Comparison of ENCODE assay signal across 15 mouse cellular contexts in the genomic region with DNA sequence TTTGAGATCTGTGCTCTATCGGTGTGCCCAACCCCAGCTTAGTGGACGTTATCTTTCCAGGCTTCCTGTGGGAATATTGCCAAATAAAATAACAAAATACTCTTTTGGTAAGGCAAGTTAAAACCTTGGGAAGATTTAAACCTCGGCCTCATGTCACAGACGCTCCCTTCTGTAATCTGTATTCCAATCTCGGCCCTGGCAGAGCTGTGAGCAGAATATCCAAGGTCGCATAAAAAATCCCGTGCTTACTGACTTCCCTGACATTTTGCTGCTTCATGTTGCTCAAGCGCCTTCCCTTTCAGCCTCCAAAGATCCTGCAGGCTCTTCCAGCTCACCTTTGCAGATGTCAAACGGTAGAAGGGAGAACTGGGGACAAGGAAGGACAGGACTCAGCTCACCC.
A peak's percentile ranks its signal among the peaks of the same experiment; 100 is the strongest.
DNase-seq lines count a peak whose midpoint lies in the region; ATAC-seq lines count a peak whose summit lies in the region.
"Had no signal": no experiment of that assay in that cellular context is flagged by ENCODE, and none has a peak within 500 bp of the region (broad histone marks: within the 10 kb centered on the region; RNA-seq: fewer than 3 reads in every experiment).

No protein-coding gene starts in this region.

- no peaks in the 10 kb centered on the region for H3K36me3 ChIP-seq in forebrain, embryonic 12.5 days (replicated peaks)
- peaks cover 5% of the 10 kb centered on the region; the same call in 1 of the 2 replicates for H3K36me3 ChIP-seq in forebrain, embryonic 10.5 days (replicated peaks)
- H3K36me3 ChIP-seq in hindbrain, embryonic 10.5 days, result no peaks in the 10 kb centered on the region
- H3K36me3 ChIP-seq in hindbrain, embryonic 11.5 days (ENCODE audit: control insufficient read depth, insufficient read depth, low read length), result no peaks in the 10 kb centered on the region
- no peaks in the 10 kb centered on the region for H3K36me3 ChIP-seq in neural tube, embryonic 13.5 days
- H3K36me3 ChIP-seq in neural tube, embryonic 14.5 days (ENCODE audit: control insufficient read depth, insufficient read depth, low read length), result no peaks in the 10 kb centered on the region
- H3K36me3 ChIP-seq: limb, embryonic 13.5 days; lung, embryonic 15.5 days had no signal

- WGBS in forebrain, embryonic 12.5 days, result 81% methylated on average over 9 of the region's 9 CpGs
- WGBS in forebrain, embryonic 10.5 days, result 88% methylated on average over 9 of the region's 9 CpGs
- 83% methylated on average over 9 of the region's 9 CpGs for WGBS in hindbrain, embryonic 10.5 days
- WGBS in hindbrain, embryonic 11.5 days, result 85% methylated on average over 9 of the region's 9 CpGs
- 65% methylated on average over 9 of the region's 9 CpGs for WGBS in neural tube, embryonic 13.5 days
- 59% methylated on average over 9 of the region's 9 CpGs for WGBS in neural tube, embryonic 14.5 days

- peaks cover 71% of the 10 kb centered on the region for H3K4me1 ChIP-seq in forebrain, embryonic 12.5 days
- peaks cover 60% of the 10 kb centered on the region for H3K4me1 ChIP-seq in forebrain, embryonic 10.5 days
- H3K4me1 ChIP-seq in hindbrain, embryonic 10.5 days (replicated peaks), result peaks cover 58% of the 10 kb centered on the region
- H3K4me1 ChIP-seq in hindbrain, embryonic 11.5 days (replicated peaks; ENCODE audit: control insufficient read depth, insufficient read depth, low read length), result peaks cover 30% of the 10 kb centered on the region
- peaks cover 77% of the 10 kb centered on the region for H3K4me1 ChIP-seq in neural tube, embryonic 13.5 days (replicated peaks)
- peaks cover 36% of the 10 kb centered on the region for H3K4me1 ChIP-seq in neural tube, embryonic 14.5 days (ENCODE audit: control insufficient read depth, insufficient read depth, low read length)

- no peak overlapping the region for H3K4me2 ChIP-seq in forebrain, embryonic 12.5 days
- no peak overlapping the region for H3K4me2 ChIP-seq in hindbrain, embryonic 11.5 days (replicated peaks; ENCODE audit: low read depth, low read length)
- H3K4me2 ChIP-seq in neural tube, embryonic 13.5 days, result no peak overlapping the region
- H3K4me2 ChIP-seq in neural tube, embryonic 14.5 days (ENCODE audit: low read depth, low read length), result no peak overlapping the region
- H3K4me2 ChIP-seq: limb, embryonic 13.5 days; lung, embryonic 15.5 days had no signal

- no peaks in the 10 kb centered on the region for H3K27me3 ChIP-seq in forebrain, embryonic 12.5 days
- H3K27me3 ChIP-seq in forebrain, embryonic 10.5 days (ENCODE audit: poor library complexity, severe bottlenecking), result no peaks in the 10 kb centered on the region
- no peaks in the 10 kb centered on the region for H3K27me3 ChIP-seq in hindbrain, embryonic 10.5 days (ENCODE audit: insufficient read depth, poor library complexity, severe bottlenecking)
- H3K27me3 ChIP-seq in hindbrain, embryonic 11.5 days (ENCODE audit: control insufficient read depth, insufficient read depth, low read length), result no peaks in the 10 kb centered on the region
- H3K27me3 ChIP-seq in neural tube, embryonic 13.5 days, result no peaks in the 10 kb centered on the region
- H3K27me3 ChIP-seq in neural tube, embryonic 14.5 days (ENCODE audit: control insufficient read depth, insufficient read depth, low read length), result no peaks in the 10 kb centered on the region
- H3K27me3 ChIP-seq: lung, embryonic 15.5 days had no signal

- no peak for ATAC-seq in forebrain, embryonic 12.5 days (ENCODE audit: low FRiP score)
- ATAC-seq in hindbrain, embryonic 11.5 days (ENCODE audit: low FRiP score), result no peak
- ATAC-seq in neural tube, embryonic 13.5 days (ENCODE audit: low read depth), result no peak
- no peak for ATAC-seq in neural tube, embryonic 14.5 days (ENCODE audit: low read depth)

- no peak overlapping the region for H3K9ac ChIP-seq in forebrain, embryonic 12.5 days
- no peak overlapping the region for H3K9ac ChIP-seq in hindbrain, embryonic 11.5 days (ENCODE audit: low read depth, low read length)
- no peak overlapping the region for H3K9ac ChIP-seq in neural tube, embryonic 13.5 days
- no peak overlapping the region for H3K9ac ChIP-seq in neural tube, embryonic 14.5 days (replicated peaks; ENCODE audit: low read depth, low read length)
- H3K9ac ChIP-seq: limb, embryonic 13.5 days; lung, embryonic 15.5 days had no signal

- 0 out of 2 replicates have a peak overlapping the region, but pooled peaks have one; percentile 56 for H3K27ac ChIP-seq in forebrain, embryonic 12.5 days
- H3K27ac ChIP-seq in forebrain, embryonic 10.5 days, result no peak overlapping the region
- H3K27ac ChIP-seq in hindbrain, embryonic 10.5 days, result peak overlapping the region; percentile 63; the same call in 1 of the 2 replicates
- H3K27ac ChIP-seq in hindbrain, embryonic 11.5 days (ENCODE audit: low read depth, low read length), result no peak overlapping the region; the same call in 1 of the 2 replicates
- H3K27ac ChIP-seq in neural tube, embryonic 13.5 days (replicated peaks), result peak overlapping the region; percentile 59
- peak overlapping the region; percentile 62; the same call in 1 of the 2 replicates for H3K27ac ChIP-seq in neural tube, embryonic 14.5 days (ENCODE audit: low read depth, low read length)
- H3K27ac ChIP-seq: limb, embryonic 13.5 days had no signal

- H3K4me3 ChIP-seq in forebrain, embryonic 12.5 days (replicated peaks), result no peak overlapping the region
- no peak overlapping the region for H3K4me3 ChIP-seq in forebrain, embryonic 10.5 days
- H3K4me3 ChIP-seq in hindbrain, embryonic 10.5 days, result no peak overlapping the region
- no peak overlapping the region for H3K4me3 ChIP-seq in hindbrain, embryonic 11.5 days (ENCODE audit: low read depth, low read length)
- no peak overlapping the region for H3K4me3 ChIP-seq in neural tube, embryonic 13.5 days
- H3K4me3 ChIP-seq in neural tube, embryonic 14.5 days (ENCODE audit: low read depth, low read length), result no peak overlapping the region
- H3K4me3 ChIP-seq: embryonic facial prominence, embryonic 10.5 days; limb, embryonic 13.5 days; lung, embryonic 15.5 days had no signal

- no peaks in the 10 kb centered on the region for H3K9me3 ChIP-seq in forebrain, embryonic 12.5 days
- H3K9me3 ChIP-seq in forebrain, embryonic 10.5 days, result no peaks in the 10 kb centered on the region
- no peaks in the 10 kb centered on the region for H3K9me3 ChIP-seq in hindbrain, embryonic 10.5 days
- H3K9me3 ChIP-seq in hindbrain, embryonic 11.5 days (ENCODE audit: control insufficient read depth, low read length), result no peaks in the 10 kb centered on the region
- no peaks in the 10 kb centered on the region for H3K9me3 ChIP-seq in neural tube, embryonic 13.5 days
- no peaks in the 10 kb centered on the region for H3K9me3 ChIP-seq in neural tube, embryonic 14.5 days (ENCODE audit: control insufficient read depth, low read length)
- H3K9me3 ChIP-seq: embryonic facial prominence, embryonic 10.5 days; limb, embryonic 13.5 days; lung, embryonic 15.5 days had no signal

- DNase-seq in forebrain, embryonic 10.5 days (ENCODE audit: extremely low spot score, low spot score), result no peak
- DNase-seq in hindbrain, embryonic 10.5 days (ENCODE audit: low spot score), result no peak
- DNase-seq in hindbrain, embryonic 11.5 days (ENCODE audit: low spot score), result no peak
- no peak for DNase-seq in neural tube, embryonic 10.5 days (ENCODE audit: extremely low spot score, low spot score)
- DNase-seq in urinary bladder, postnatal 10 days (ENCODE audit: low spot score), result no peak
- DNase-seq: cerebellum, adult 8-10 months; kidney, postnatal 14 days; right cerebral cortex, postnatal 25 days; thymus, adult 18-20 months had no signal

Comparison
In these comparisons a context has a peak if more than half of its experiments do, and no peak if none do; other contexts are left out.
1. H3K27ac ChIP-seq: peak in forebrain, embryonic 12.5 days (single experiment), hindbrain, embryonic 10.5 days (single experiment), neural tube, embryonic 13.5 days (single experiment) and neural tube, embryonic 14.5 days (single experiment); none in forebrain, embryonic 10.5 days (single experiment) and hindbrain, embryonic 11.5 days (single experiment).